Mouse (Mus musculus): ENCODE results near the gene Rabgap1. TPM values are rescaled to one million over a fixed set of nuclear protein-coding genes. Genes with fewer than 3 reads are reported as not detected.

Gene Rabgap1
- polyA plus RNA-seq, 1 experiment: 63.1 TPM

DNA sequence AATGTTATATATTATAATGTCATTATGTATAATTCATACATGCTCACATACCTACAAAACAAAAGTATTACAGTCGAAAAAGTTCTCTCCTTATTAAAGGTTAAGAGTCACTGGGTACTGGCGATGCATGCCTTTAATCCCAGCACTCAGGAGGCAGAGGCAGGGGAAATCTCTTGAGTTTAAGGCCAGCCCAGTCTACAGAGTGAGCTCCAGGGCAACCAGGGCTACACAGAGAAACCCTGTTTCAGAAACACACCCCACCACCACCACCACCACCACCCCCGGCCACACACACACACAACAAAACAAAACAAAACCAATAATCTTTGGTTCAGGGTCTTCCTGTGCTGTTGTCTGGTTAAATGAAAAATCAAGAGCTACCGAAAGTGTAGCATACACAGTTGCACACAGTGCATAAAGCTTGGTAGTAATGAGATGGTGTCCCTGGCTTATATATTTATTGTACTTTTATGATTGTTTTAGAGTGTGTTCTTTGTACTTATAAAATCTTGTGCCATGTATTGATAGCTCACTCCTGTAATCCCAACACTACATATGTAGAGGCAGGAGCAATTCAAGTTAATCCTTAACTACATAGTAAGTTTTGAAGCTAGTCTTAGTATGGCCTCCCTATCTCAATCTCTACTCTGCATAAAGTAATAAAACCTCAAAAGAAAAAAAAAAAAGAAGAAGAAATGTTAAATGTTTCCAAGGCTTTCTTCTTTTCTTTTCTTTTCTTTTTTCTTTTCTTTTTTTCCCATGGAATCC is 68.2 kb downstream of the Rabgap1 start:
- Histone ChIP-seq H3K4me3 (ENCODE audit: insufficient read depth, low read length) (no peak overlapping the region), H3K27ac (ENCODE audit: insufficient read depth, low read length) (no peak overlapping the region), H3K4me1 (ENCODE audit: control insufficient read depth, insufficient read depth, low read length) (no peaks in the 10 kb centered on the region)
- TF ChIP-seq CTCF (IDR thresholded peaks at IDR 0.05; ENCODE audit: borderline replicate concordance, insufficient read depth, low read length) (no peak), POLR2A (IDR thresholded peaks at IDR 0.05; ENCODE audit: low read depth, low read length) (no peak)

DNA sequence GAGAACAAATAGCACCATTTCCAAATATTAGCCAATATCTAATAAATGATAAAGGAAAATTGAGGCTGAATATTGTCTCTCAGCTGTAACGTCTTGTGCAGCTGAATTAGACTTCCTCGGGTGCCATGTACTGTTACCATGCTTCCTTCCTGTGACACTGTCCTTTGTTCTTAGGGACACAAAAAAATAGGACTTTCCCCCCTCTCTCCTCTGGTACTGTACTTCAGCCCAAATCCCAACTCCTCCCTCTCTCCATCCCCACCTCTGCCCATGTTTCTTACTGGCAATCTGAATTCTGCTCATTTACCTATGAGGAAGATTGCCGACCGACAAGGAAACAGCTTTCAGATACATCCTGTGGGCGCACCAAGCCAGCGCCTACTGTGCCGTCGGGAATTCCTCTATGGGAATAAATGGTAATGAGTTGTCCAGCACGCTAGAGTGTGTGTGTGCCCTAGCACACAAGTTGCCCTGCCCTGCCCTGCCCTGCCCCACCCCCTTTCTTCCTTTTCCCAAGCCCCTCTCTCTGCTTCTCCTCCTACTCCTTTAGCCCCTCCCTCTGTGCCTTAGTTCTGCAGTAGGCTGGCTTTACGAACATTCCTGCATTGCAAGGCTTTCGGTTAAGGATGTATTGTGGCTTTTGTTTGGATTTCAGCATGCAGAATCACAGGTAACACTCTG is 73.1 kb downstream of the Rabgap1 start, which contains the start of gene Gpr21:
Gene Gpr21, plus strand, starts transcription at position 303 of the 681 bp plus-strand sequence.
- TF ChIP-seq POLR2A (IDR thresholded peaks at IDR 0.05; ENCODE audit: low read depth, low read length) (no peak), CTCF (IDR thresholded peaks at IDR 0.05; ENCODE audit: borderline replicate concordance, insufficient read depth, low read length) (no peak)
- Histone ChIP-seq H3K4me3 (ENCODE audit: insufficient read depth, low read length) (no peak within 1 kb of the TSS), H3K27ac (ENCODE audit: insufficient read depth, low read length) (no peak within 1 kb of the TSS), H3K4me1 (ENCODE audit: control insufficient read depth, insufficient read depth, low read length) (no peaks in the 10 kb centered on the region)

DNA sequence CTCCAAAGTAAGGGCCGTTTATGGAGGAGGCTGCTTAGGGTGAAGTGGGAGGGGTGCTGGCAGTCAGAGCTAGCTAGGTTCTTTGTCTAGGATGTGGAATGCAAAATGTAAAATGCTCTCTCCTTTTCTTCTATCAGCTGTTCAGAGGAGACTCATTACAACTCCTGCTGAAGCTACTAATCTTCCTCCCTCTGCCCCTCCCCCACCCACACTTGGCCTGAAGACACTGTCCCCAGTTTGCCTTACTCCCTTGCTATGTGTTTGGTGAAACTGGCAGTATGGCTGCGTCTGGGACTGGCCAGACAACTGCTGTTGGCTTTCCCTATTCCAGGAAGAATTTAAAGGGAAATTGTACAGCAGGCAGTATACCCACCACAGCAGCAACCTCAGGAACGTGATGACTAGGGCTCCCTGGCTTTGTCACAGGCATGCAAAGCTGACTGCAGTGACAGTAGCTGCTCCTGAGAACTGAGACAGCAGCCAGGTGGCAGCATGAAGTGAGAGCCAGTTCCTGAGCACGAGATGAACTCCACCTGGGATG is 73.9 kb downstream of the Rabgap1 start:
- Histone ChIP-seq H3K4me1 (ENCODE audit: control insufficient read depth, insufficient read depth, low read length) (no peaks in the 10 kb centered on the region), H3K4me3 (ENCODE audit: insufficient read depth, low read length) (no peak overlapping the region), H3K27ac (ENCODE audit: insufficient read depth, low read length) (no peak overlapping the region)
- TF ChIP-seq CTCF (IDR thresholded peaks at IDR 0.05; ENCODE audit: borderline replicate concordance, insufficient read depth, low read length) (no peak), POLR2A (IDR thresholded peaks at IDR 0.05; ENCODE audit: low read depth, low read length) (no peak)

DNA sequence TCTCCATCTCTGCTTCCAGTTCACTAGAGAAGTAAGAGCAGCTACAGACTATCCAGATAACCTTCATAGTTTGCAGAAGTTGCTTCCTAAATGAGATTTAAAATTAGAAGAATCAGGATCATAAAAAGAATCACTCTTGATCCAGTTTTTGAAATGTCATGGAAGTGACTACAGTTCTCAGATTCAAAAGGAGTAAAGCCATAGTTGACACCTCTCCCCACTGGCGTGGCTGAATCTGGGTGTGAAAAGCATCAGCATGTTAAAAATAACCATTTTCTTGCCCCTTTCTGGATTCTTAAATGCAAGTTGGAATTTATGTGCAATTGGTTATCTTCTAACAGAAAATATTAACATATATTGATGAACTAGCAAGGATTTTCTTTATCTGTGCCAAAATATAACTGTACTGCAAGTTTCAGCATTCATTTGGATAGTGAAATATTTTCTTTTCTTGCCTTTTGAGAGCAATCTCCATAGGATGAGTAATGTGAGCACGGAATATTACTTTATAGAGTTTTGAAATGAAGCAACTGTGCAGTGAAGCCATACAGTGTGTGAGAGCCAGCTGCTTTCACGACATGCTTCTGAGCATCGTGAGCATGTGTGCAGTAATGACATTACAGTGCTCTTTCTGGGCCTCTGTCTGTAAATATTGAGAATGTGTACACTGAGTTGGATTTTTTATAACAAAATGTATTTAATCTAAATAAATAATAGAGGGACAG is 75.6 kb downstream of the Rabgap1 start:
- Histone ChIP-seq H3K4me1 (ENCODE audit: control insufficient read depth, insufficient read depth, low read length) (no peaks in the 10 kb centered on the region), H3K27ac (ENCODE audit: insufficient read depth, low read length) (no peak overlapping the region), H3K4me3 (ENCODE audit: insufficient read depth, low read length) (no peak overlapping the region)
- TF ChIP-seq CTCF (IDR thresholded peaks at IDR 0.05; ENCODE audit: borderline replicate concordance, insufficient read depth, low read length): no peak
- no peak for TF ChIP-seq POLR2A (IDR thresholded peaks at IDR 0.05; ENCODE audit: low read depth, low read length)

DNA sequence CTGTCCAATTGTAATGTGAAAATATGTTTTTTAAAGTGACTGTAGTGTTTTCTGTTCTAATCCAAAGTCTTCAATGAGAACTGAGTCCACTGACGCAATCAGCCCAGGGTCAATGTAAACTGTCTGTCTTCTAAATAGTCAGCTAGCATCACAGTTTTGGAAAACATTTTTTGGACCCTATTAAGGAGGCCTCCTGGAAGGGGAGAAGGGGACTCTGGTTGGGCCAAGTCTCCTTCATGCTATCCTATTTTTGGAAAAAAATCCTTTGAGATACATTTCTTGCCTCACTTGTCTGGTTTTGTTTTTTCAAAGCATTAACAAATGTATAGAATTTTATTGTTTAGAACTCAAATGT is 76.2 kb downstream of the Rabgap1 start:
- Histone ChIP-seq H3K4me1 (ENCODE audit: control insufficient read depth, insufficient read depth, low read length) (no peaks in the 10 kb centered on the region), H3K27ac (ENCODE audit: insufficient read depth, low read length) (no peak overlapping the region), H3K4me3 (ENCODE audit: insufficient read depth, low read length) (no peak overlapping the region)
- TF ChIP-seq POLR2A (IDR thresholded peaks at IDR 0.05; ENCODE audit: low read depth, low read length) (no peak), CTCF (IDR thresholded peaks at IDR 0.05; ENCODE audit: borderline replicate concordance, insufficient read depth, low read length) (no peak)

DNA sequence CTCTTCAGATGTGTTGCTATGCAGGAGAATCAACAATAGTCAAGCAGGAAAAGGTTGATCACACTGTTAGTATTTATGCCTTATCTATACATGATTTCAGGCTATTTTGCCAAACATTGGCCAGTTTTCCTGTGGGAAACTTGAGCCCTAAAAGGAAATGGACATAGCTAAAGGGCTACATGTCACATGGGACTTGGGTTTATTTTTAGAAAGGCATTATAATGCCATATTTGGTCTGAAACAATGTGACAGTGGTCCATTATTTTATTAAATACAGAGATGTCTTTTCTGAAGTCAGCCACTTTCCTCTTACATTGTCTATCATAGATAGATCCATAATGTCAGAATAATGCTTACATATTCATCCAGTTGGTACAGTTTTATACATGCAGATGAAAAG is 84.5 kb downstream of the Rabgap1 start:
- peaks cover 4% of the 10 kb centered on the region; the same call in 1 of the 2 replicates for H3K4me1 ChIP-seq (ENCODE audit: control insufficient read depth, insufficient read depth, low read length)
- TF ChIP-seq CTCF (IDR thresholded peaks at IDR 0.05; ENCODE audit: borderline replicate concordance, insufficient read depth, low read length) (no peak), POLR2A (IDR thresholded peaks at IDR 0.05; ENCODE audit: low read depth, low read length) (no peak)
- H3K27ac ChIP-seq (ENCODE audit: insufficient read depth, low read length): peak overlapping the region; percentile 34
- no peak overlapping the region for H3K4me3 ChIP-seq (ENCODE audit: insufficient read depth, low read length)

DNA sequence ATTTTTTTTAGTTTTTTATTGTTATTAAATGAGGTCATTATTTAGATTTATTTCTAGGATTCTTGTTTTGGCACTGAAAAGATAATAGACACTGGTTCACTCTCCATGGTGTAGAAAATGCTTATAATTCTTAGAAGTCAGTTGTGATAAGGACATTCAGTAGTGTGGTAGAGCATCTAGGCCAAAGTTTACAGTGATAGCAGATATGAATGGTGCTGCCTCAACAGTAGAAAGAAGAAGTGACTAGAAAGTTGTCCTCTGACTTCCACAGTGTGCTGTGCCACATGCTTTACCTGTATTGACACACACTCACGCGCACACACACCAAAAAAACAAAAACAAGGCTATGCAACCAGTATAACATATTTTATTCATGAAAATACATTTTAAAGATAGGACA is 86.3 kb downstream of the Rabgap1 start:
- peaks cover 4% of the 10 kb centered on the region; the same call in 1 of the 2 replicates for H3K4me1 ChIP-seq (ENCODE audit: control insufficient read depth, insufficient read depth, low read length)
- no peak overlapping the region for H3K27ac ChIP-seq (ENCODE audit: insufficient read depth, low read length)
- TF ChIP-seq POLR2A (IDR thresholded peaks at IDR 0.05; ENCODE audit: low read depth, low read length): no peak
- no peak for TF ChIP-seq CTCF (IDR thresholded peaks at IDR 0.05; ENCODE audit: borderline replicate concordance, insufficient read depth, low read length)
- H3K4me3 ChIP-seq (ENCODE audit: insufficient read depth, low read length): no peak overlapping the region

DNA sequence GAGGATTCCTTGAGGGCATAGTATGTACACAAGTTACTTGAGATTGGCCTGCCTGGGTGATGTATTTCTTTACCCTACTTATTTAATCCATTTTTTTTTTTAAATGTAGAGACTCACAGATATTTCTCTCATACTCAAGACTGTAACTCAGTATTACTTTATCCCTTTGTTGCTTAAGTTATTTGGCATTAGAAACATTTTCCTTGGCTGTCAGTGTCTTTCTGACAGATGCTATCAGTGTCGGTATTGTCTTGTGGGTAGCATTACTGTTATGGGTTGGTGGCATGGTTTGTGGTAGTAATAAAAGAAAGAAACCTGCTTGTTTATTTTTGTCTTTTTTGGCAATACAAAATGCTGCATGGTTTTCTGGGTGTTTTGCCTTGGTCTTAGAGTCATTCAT is 87.7 kb downstream of the Rabgap1 start:
- Histone ChIP-seq H3K4me3 (ENCODE audit: insufficient read depth, low read length) (no peak overlapping the region), H3K27ac (ENCODE audit: insufficient read depth, low read length) (no peak overlapping the region), H3K4me1 (ENCODE audit: control insufficient read depth, insufficient read depth, low read length) (peaks cover 4% of the 10 kb centered on the region; the same call in 1 of the 2 replicates)
- no peak for TF ChIP-seq CTCF (IDR thresholded peaks at IDR 0.05; ENCODE audit: borderline replicate concordance, insufficient read depth, low read length)
- TF ChIP-seq POLR2A (IDR thresholded peaks at IDR 0.05; ENCODE audit: low read depth, low read length): no peak

DNA sequence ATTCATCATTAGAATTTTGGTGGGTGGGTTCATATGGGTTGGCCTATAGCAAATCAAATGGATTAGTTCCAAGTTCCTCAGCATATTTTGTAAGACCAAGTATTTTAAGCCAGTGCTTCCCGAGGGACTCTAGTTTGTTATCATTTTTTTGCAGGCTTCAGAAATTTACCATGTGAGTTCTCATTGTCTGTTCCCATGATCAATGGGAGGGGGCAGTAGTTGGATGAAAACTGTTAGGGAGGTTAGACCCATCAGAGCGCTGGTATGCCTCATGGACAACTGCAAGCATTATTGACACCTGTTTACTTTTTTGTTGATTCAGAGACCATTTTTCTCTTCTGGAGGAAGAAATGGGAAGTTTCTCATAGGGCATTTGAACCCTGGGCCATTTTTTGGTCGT is 88.6 kb downstream of the Rabgap1 start:
- TF ChIP-seq POLR2A (IDR thresholded peaks at IDR 0.05; ENCODE audit: low read depth, low read length) (no peak), CTCF (IDR thresholded peaks at IDR 0.05; ENCODE audit: borderline replicate concordance, insufficient read depth, low read length) (no peak)
- Histone ChIP-seq H3K4me3 (ENCODE audit: insufficient read depth, low read length) (no peak overlapping the region), H3K4me1 (ENCODE audit: control insufficient read depth, insufficient read depth, low read length) (peaks cover 2% of the 10 kb centered on the region; the same call in 1 of the 2 replicates), H3K27ac (ENCODE audit: insufficient read depth, low read length) (no peak overlapping the region)
